Mouse (Mus musculus) left cerebral cortex, adult 8-10 months (tissue): Measurements from ENCODE around the gene Hmga1. TPM values are rescaled to one million over a fixed set of nuclear protein-coding genes. Genes with fewer than 3 reads are reported as not detected.

ENCODE experiments used
- total RNA-seq, 4 experiments: library from RNA; stranded (reverse); gene quantifications; 2 replicates each; pipeline ENCODE4 v1.2.4; 2022

Gene Hmga1
- total RNA-seq, 4 experiments from 2014 or later, result 43.7 to 50.0 (median 47.5) TPM

Other genes with a start within 250 kb of the Hmga1 start
- 10 to 100 TPM; 28.5 to 39.0 (median 32.3) TPM for gene Grm4, start 35.1 kb upstream of the Hmga1 start, total RNA-seq
- 10 to 100 TPM; 61.5 to 87.6 (median 74.4) TPM for gene AI413582, start 9.3 kb downstream of the Hmga1 start, total RNA-seq
- 100 to 1,000 TPM; 583 to 634 (median 585) TPM for gene Nudt3, start 67.0 kb downstream of the Hmga1 start, total RNA-seq
- gene RPS10-NUDT3, start 78.7 kb downstream of the Hmga1 start, total RNA-seq, result 1 to 10 TPM in 1 of 4 experiments, not detected in 3; 2.0 TPM
- gene Rps10, start 80.2 kb downstream of the Hmga1 start, total RNA-seq, result 100 to 1,000 TPM; 424 to 529 (median 492) TPM
- 100 to 1,000 TPM; 377 to 404 (median 391) TPM for gene Pacsin1, start 99.0 kb downstream of the Hmga1 start, total RNA-seq
- gene Spdef, start 172.5 kb downstream of the Hmga1 start, total RNA-seq, result 1 to 10 TPM in 1 of 4 experiments, under 1 TPM in 3; 0.35 to 1.4 (median 0.50) TPM